Mouse (Mus musculus): ENCODE results near the gene Map1lc3a. TPM values are rescaled to one million over a fixed set of nuclear protein-coding genes. Genes with fewer than 3 reads are reported as not detected.
A peak's percentile ranks its signal among the peaks of the same experiment; 100 is the strongest.

The Map1lc3a gene
- polyA plus RNA-seq, 1 experiment from 2014 or later: 158 TPM

DNA sequence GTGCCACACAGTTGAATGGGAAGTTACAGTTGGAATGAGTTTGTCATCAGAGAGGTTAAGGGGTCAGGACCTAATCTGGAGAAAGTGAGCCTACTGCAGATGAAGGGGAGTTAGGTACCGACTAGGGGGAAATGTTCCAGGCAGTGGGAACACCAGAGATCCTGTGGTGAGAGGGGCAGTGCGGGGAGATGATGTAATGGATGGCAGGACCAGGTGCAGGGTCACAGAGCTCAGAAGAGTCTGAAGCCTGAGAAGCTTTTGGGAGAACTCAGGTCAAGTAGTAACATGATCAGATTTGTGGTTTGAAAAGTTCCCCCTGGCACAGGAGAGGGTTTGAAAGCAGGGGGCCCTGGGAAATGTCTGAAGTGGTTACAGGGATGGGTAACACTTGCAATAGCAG is 4.0 kb downstream of the Map1lc3a start:
- Histone ChIP-seq H3K4me1 (replicated peaks; ENCODE audit: control insufficient read depth, insufficient read depth, low read length) (0 out of 2 replicates have a peak, but pooled peaks cover 3% of the 10 kb centered on the region), H3K27me3 (replicated peaks; ENCODE audit: control insufficient read depth, insufficient read depth, low read length) (no peaks in the 10 kb centered on the region), H3K9ac (ENCODE audit: low read depth, low read length) (no peak overlapping the region), H3K4me3 (ENCODE audit: low read depth, low read length) (no peak overlapping the region), H3K27ac (ENCODE audit: low read depth, low read length) (no peak overlapping the region), H3K36me3 (ENCODE audit: control insufficient read depth, insufficient read depth) (peaks cover 19% of the 10 kb centered on the region), H3K9me3 (ENCODE audit: control insufficient read depth) (no peaks in the 10 kb centered on the region), H3K4me2 (replicated peaks; ENCODE audit: low read depth) (no peak overlapping the region)
- WGBS: 74% methylated on average over 2 of the region's 2 CpGs
- no peak for ATAC-seq
- no peak for TF ChIP-seq CTCF (IDR thresholded peaks at IDR 0.05; ENCODE audit: low read depth)

DNA sequence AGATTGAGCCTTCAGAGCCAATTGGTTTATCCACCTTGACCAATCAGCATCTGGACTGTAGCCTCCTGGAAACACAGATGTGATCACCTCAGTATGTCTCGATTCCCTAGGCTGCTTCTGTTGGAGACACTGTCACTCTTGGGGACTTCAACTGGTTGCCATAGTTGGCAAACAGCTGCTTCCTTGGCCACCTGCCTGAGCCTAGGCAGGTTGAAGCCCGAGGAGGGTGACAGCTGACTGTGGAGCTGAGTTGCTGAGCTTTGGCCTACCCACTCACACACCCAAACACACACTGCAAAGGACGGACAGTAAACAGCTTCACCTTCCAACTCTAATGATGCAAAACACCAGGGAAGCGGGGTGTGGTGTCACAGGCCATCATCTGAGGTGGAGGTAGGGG is 7.7 kb downstream of the Map1lc3a start:
- H3K4me1 ChIP-seq (replicated peaks; ENCODE audit: control insufficient read depth, insufficient read depth, low read length): no peaks in the 10 kb centered on the region
- H3K27me3 ChIP-seq (replicated peaks; ENCODE audit: control insufficient read depth, insufficient read depth, low read length): no peaks in the 10 kb centered on the region

DNA sequence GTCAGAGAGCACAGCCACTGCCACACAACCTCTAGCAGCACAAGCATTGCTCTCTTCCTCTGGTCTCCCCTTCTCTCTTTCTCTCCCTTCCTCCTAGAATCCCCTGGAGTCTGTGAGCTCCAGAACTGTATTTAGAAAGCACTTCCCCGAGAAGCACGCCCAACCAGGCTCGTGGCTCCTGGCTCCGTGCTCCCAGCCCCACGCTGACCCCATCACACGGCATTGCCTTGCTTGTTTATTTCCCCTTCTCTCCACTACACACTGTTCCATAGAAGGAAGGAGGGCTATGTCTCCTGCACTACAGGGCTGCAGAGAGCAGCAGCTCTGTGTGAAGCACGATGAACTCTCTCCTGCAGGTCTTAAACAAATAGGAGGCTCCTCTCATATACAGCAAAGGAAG is 8.6 kb downstream of the Map1lc3a start:
- Histone ChIP-seq H3K36me3 (ENCODE audit: control insufficient read depth, insufficient read depth) (peaks cover 20% of the 10 kb centered on the region), H3K4me1 (replicated peaks; ENCODE audit: control insufficient read depth, insufficient read depth, low read length) (no peaks in the 10 kb centered on the region), H3K4me3 (ENCODE audit: low read depth, low read length) (no peak overlapping the region), H3K27me3 (replicated peaks; ENCODE audit: control insufficient read depth, insufficient read depth, low read length) (no peaks in the 10 kb centered on the region), H3K27ac (ENCODE audit: low read depth, low read length) (peak overlapping the region; percentile 28; the same call in 1 of the 2 replicates), H3K9ac (ENCODE audit: low read depth, low read length) (no peak overlapping the region), H3K4me2 (replicated peaks; ENCODE audit: low read depth) (no peak overlapping the region), H3K9me3 (ENCODE audit: control insufficient read depth) (no peaks in the 10 kb centered on the region)
- TF ChIP-seq CTCF (IDR thresholded peaks at IDR 0.05; ENCODE audit: low read depth): no peak
- 65% methylated on average over 7 of the region's 7 CpGs for WGBS
- ATAC-seq: 0 out of 2 replicates have a peak, but pooled peaks have one; percentile 36

More for the DNA sequence above, 7.7 kb downstream of the Map1lc3a start:
- Histone ChIP-seq H3K9me3 (ENCODE audit: control insufficient read depth) (no peaks in the 10 kb centered on the region), H3K27ac (ENCODE audit: low read depth, low read length) (0 out of 2 replicates have a peak overlapping the region, but pooled peaks have one; percentile 28), H3K36me3 (ENCODE audit: control insufficient read depth, insufficient read depth) (peaks cover 19% of the 10 kb centered on the region), H3K4me2 (replicated peaks; ENCODE audit: low read depth) (no peak overlapping the region), H3K4me3 (ENCODE audit: low read depth, low read length) (no peak overlapping the region), H3K9ac (ENCODE audit: low read depth, low read length) (no peak overlapping the region)
- whole genome bisulfite sequencing: 83% methylated on average over 4 of the region's 4 CpGs
- TF ChIP-seq CTCF (IDR thresholded peaks at IDR 0.05; ENCODE audit: low read depth): no peak
- no peak for ATAC-seq

DNA sequence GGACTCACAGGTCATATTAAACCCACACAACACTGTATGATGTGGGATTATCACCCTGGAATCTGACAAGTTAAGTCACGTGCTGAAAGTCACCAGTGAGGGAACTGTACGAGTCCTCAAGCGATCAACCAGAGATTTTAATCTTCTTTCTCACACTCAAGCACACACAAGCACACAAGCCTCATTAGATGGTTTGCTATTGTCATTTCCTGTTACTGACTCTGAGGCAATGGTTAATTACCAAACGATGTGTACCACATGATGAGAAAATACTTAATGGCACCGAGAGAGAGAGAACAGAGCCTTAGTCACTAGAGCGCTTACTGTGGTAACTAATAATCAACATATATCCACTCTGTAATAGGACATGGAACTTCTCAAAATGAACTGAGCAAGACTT is 9.6 kb downstream of the Map1lc3a start:
- H3K9ac ChIP-seq (ENCODE audit: low read depth, low read length): no peak overlapping the region
- H3K4me1 ChIP-seq (replicated peaks; ENCODE audit: control insufficient read depth, insufficient read depth, low read length): no peaks in the 10 kb centered on the region
- no peak overlapping the region for H3K4me2 ChIP-seq (replicated peaks; ENCODE audit: low read depth)
- no peaks in the 10 kb centered on the region for H3K9me3 ChIP-seq (ENCODE audit: control insufficient read depth)
- no peak overlapping the region for H3K27ac ChIP-seq (ENCODE audit: low read depth, low read length)
- no peak overlapping the region for H3K4me3 ChIP-seq (ENCODE audit: low read depth, low read length)
- WGBS: 77% methylated on average over 6 of the region's 6 CpGs
- TF ChIP-seq CTCF (IDR thresholded peaks at IDR 0.05; ENCODE audit: low read depth): no peak
- H3K36me3 ChIP-seq (ENCODE audit: control insufficient read depth, insufficient read depth): peaks cover 23% of the 10 kb centered on the region
- no peak for ATAC-seq
- H3K27me3 ChIP-seq (replicated peaks; ENCODE audit: control insufficient read depth, insufficient read depth, low read length): no peaks in the 10 kb centered on the region

DNA sequence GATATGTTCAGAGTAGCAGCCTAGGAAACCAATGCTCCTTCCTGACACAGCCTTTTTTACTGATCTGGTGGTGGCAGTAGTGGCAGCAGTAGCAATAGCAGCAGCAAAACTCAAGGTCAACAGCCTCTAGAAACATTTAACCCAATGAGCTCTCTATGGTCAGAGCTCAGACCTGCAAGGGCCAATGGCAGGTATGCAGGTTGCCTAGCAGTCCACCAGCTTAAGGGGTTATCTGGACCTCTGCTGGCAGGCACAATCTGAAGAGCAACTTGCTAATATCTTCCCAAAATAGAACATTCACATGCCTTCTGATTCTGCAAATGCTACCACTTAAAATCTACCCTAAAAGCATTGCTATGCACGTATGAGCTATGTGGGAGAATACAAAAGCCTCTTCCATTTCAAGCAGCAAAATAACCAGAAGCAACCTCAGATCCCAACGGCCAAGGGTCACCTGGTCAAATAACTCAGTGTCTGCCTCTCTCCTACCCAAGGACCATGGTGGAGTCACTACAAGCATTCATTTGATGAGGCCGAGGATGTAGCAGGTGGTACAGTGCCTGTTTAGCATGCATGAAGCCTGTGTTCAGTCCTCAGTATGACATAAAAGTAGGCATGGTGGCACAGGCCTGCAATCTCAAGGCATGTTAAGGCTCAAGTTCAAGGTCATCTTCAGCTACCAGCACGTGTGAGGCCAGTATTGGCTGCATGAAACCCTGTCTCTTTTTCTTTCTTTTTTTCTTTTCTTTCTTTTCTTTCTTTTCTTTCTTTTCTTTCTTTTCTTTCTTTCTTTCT is 11.6 kb downstream of the Map1lc3a start:
- H3K36me3 ChIP-seq (ENCODE audit: control insufficient read depth, insufficient read depth): peaks cover 40% of the 10 kb centered on the region

DNA sequence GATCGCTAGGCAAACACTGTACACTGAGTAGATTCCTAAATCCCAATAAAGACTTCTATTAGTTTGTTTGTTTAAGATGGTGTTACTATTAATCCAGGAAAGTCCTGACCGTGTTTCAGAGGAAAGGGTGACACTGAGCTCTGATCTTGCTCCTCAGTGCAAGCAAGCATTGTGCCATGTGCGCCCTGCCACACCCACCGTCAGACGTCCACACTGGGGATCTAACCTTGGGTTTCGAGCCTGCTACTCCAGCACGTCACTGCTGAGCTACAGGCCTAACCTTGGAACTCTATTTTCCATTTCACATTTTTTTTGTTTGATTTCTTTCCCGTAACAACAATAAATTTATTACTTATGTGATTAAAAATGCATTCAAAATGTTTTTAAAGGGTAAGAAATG is 14.0 kb downstream of the Map1lc3a start:
- no peaks in the 10 kb centered on the region for H3K9me3 ChIP-seq (ENCODE audit: control insufficient read depth)
- no peaks in the 10 kb centered on the region for H3K27me3 ChIP-seq (replicated peaks; ENCODE audit: control insufficient read depth, insufficient read depth, low read length)
- no peaks in the 10 kb centered on the region for H3K4me1 ChIP-seq (replicated peaks; ENCODE audit: control insufficient read depth, insufficient read depth, low read length)
- no peak overlapping the region for H3K27ac ChIP-seq (ENCODE audit: low read depth, low read length)
- 86% methylated on average over 8 of the region's 8 CpGs for WGBS
- H3K36me3 ChIP-seq (ENCODE audit: control insufficient read depth, insufficient read depth): peaks cover 34% of the 10 kb centered on the region
- no peak overlapping the region for H3K4me2 ChIP-seq (replicated peaks; ENCODE audit: low read depth)
- TF ChIP-seq CTCF (IDR thresholded peaks at IDR 0.05; ENCODE audit: low read depth): no peak
- no peak overlapping the region for H3K4me3 ChIP-seq (ENCODE audit: low read depth, low read length)
- no peak for ATAC-seq
- no peak overlapping the region for H3K9ac ChIP-seq (ENCODE audit: low read depth, low read length)

More for the DNA sequence above, 11.6 kb downstream of the Map1lc3a start:
- ATAC-seq: no peak
- 83% methylated on average over 4 of the region's 4 CpGs for WGBS
- no peak overlapping the region for H3K4me2 ChIP-seq (replicated peaks; ENCODE audit: low read depth)
- no peak overlapping the region for H3K27ac ChIP-seq (ENCODE audit: low read depth, low read length)
- H3K9me3 ChIP-seq (ENCODE audit: control insufficient read depth): no peaks in the 10 kb centered on the region
- H3K4me1 ChIP-seq (replicated peaks; ENCODE audit: control insufficient read depth, insufficient read depth, low read length): no peaks in the 10 kb centered on the region
- no peak for TF ChIP-seq CTCF (IDR thresholded peaks at IDR 0.05; ENCODE audit: low read depth)
- no peaks in the 10 kb centered on the region for H3K27me3 ChIP-seq (replicated peaks; ENCODE audit: control insufficient read depth, insufficient read depth, low read length)
- H3K4me3 ChIP-seq (ENCODE audit: low read depth, low read length): no peak overlapping the region
- no peak overlapping the region for H3K9ac ChIP-seq (ENCODE audit: low read depth, low read length)
